Mouse (Mus musculus) WW6 (cell line): ENCODE results near the gene Gm42906.

Source experiments
- DNase-seq: peaks from one replicate; pipeline ENCODE4 v3.0.0-alpha.2; 2013; ENCODE audit warnings: low read depth, low spot score

Gm42906 gene

DNA sequence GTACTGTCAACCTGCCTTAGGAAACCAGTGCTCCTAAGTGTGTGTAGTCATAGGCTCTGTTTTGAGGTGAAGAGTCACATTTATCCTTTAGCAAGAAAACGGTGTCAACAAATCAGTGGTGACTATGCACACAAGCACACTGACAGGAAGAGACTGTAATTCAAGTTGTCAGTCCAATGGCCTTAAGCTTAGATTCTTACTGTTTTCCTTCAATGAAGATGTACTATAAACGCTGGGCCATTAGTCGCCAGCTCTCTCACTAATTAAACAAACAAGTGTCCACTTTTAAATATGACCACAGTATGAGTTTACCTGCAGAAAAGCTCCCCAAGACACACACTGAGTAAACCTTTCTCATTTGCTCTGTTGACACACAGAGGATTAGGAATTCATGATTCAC lies 238.6 kb downstream of the Gm42906 start:
- no peak for DNase-seq

GRCm38 (mm10) chr5:151188659-151189058 lies 239.3 kb downstream of the Gm42906 start:
- no peak for DNase-seq

DNA sequence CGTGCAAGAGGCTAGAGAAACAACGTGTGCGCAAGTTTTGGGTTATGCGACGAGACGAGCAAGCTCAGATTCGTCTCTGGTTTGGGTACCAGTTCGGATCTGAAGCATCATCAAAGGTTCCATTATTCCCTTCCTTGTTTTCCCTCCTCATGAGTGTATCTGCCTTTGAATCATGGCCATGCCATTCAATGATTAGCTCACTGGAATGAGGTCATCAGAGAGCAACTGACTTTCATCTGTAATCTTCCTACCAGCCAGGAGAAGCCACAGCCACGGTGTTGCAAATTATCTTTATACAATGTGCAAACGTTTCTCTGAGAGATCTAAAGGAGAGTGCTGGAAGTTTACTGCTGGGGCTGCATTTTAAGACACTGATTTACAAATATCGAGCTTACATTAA lies 240.6 kb downstream of the Gm42906 start:
- no peak for DNase-seq

- no peak for DNase-seq
These were observed 242.6 kb downstream of the Gm42906 start for GRCm38 (mm10) chr5:151185286-151185856.

GRCm38 (mm10) chr5:151183656-151184240 lies 244.2 kb downstream of the Gm42906 start:
- DNase-seq, result no peak

- DNase-seq, result no peak
These were observed 246.7 kb downstream of the Gm42906 start for GRCm38 (mm10) chr5:151181288-151181687.

- DNase-seq, result no peak
These were observed 247.7 kb downstream of the Gm42906 start for GRCm38 (mm10) chr5:151180176-151180785.

DNA sequence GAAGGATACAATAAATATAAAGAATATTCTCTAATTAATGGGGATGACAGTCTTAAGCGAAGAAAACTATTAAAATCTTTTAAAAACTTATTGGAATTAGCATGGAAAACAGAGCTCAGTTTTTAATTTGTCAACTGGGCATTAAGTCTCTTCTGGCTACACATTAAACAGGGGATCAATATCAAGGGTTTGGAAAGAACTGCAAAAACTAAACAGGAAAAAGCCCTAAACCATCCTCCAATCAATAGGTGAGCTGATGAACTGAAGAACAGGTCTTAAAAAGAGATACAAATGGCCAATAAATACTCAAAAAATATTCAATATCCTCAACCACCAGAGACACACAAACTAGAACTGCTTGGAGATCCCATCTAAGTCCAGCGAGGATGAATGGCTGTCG lies 250.8 kb downstream of the Gm42906 start:
- no peak for DNase-seq

DNA sequence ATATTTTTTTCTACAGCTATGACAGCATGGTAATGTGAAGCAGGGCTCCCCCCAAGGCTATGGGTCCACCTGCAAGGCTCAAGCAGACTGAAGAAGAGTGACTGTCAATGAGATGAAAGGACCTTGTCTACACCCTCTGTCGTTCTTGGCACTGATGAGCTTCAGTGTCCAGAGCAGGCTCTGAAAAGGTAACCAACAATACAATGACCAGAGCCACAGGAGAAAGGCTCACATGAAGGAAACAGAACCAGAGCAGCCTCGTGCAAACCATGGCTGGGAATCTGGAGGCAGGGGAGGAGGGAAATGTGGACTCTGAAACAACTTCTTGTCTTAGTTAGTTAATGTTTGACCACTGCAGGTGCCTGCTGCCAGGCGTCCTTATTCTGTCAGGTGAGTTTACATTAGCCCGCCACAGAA lies 252.1 kb downstream of the Gm42906 start:
- DNase-seq, result no peak

GRCm38 (mm10) chr5:151174485-151175460 lies 253.2 kb downstream of the Gm42906 start:
- DNase-seq, result no peak

DNA sequence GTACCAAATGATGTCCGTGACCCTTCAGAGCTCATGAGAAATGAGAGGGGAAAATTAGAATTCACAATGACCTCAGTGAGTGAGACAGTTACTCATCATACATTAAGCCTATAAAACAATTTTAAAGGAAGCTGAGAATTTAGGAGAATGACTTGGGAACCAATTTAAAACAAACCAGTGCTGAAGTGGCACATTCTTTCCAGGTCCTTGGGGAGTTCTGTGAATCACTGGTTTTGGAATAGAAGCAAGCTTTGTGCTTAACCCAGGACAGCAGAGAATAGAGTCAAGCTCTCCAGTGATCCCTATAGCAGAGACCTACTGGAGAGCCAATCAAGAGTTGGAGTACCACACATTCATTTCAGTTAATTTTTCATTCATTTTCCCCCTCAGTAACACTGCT lies 254.2 kb downstream of the Gm42906 start:
- DNase-seq, result no peak

GRCm38 (mm10) chr5:151170168-151170750 lies 257.7 kb downstream of the Gm42906 start:
- no peak for DNase-seq

- DNase-seq, result no peak
These were observed 259.8 kb downstream of the Gm42906 start for GRCm38 (mm10) chr5:151168191-151168590.

- DNase-seq, result no peak
These were observed 260.3 kb downstream of the Gm42906 start for GRCm38 (mm10) chr5:151167641-151168040.

- DNase-seq, result no peak
These were observed 261.7 kb downstream of the Gm42906 start for GRCm38 (mm10) chr5:151166266-151166665.

DNA sequence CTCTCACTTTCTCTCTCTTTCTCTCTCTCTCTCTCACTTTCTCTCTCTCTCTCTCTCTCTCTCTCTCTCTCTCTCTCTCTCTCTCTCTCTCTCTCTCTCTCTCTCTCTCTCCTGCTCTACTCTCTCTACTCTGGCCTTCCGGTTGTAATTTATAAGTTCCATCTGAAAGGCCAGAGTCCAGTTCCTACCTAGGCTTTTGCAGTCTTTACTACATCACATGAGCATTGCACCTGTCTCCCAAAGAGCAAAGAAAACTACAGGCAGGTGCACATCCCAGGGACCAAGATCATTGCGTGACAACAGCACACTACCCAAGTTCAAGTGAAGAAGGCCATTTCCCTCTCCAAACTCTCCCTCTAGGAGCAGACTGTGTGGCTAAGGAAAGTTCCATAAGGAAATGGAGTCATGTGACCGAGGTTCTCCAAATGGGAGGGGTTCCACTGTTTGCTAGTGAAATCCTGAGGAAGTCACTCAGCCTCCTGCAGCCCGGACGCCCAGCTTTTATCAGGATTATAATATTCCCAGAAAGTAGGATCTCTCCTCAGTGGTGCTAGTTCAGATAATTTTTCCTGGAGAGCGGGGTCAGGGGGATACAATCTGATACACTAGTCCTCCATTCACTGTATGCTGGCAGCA lies 262.5 kb downstream of the Gm42906 start:
- DNase-seq, result no peak

- DNase-seq, result no peak
These were observed 263.1 kb downstream of the Gm42906 start for GRCm38 (mm10) chr5:151164815-151165214.

DNA sequence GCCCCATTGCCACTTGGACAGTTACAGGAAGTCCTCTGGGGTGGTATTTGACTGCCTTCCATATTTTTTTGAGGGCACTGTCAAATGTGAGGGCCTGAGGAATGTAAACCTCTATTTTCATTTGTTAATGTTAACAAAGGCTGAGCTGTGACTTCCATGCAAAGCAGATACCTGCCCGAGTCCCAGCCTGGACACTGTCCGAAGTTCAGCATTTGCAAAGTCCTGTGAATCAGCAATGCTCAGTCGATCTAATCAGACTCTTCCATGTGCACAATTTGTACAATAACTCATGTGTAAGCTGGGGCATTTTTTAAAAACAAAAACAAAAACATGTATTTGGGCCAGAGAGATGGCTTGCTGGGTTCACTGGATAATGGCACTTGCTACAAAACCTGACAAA lies 265.3 kb downstream of the Gm42906 start:
- DNase-seq, result no peak

- no peak for DNase-seq
These were observed 272.7 kb downstream of the Gm42906 start for GRCm38 (mm10) chr5:151155247-151155646.

DNA sequence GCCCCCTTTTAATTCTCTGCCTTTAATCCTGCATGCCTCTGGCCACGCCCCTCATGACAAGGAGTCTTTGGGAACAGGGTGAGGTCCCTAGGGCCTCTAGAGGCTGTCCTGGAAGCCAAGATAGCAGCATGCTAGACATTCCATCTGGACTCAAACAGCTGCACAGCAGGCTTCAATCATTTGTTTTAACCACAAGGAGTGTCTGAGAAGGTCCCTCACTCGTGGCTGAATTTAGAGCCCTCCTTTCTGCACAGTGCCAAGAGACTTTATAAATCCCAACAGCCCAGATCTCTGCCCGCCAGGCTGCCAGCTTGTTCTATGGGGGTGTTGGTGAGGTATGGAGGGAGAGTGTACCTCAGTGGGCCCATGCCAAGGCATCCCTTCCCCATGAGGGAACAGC lies 273.2 kb downstream of the Gm42906 start:
- no peak for DNase-seq

DNA sequence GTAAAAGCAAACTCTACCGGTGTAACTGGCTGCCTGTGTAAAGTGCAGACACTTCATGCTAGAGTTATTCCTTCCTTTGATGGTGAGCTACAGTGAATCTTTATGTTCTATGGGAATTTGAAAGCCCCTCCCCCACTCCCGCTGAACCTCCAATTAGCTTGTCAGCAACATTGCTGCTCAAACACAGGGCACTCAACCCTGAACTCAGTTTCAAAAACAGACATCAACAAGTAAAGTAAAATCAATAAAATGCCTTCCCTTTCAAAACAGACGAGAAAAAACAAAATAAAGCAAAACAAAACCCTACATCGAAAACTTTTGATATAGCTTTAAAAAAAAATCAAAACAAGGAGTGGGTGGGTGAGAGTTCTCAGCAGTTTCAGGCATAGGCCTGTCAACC lies 273.9 kb downstream of the Gm42906 start:
- no peak for DNase-seq
